Mouse (Mus musculus) megakaryocyte progenitor cell, adult 5-6 weeks (primary cell): ENCODE data around the gene 4930519P11Rik. TPM values are rescaled to one million over a fixed set of nuclear protein-coding genes. Genes with fewer than 3 reads are reported as not detected.
A peak's percentile ranks its signal among the peaks of the same experiment; 100 is the strongest.

Source experiments
- ATAC-seq: replicated peaks from 2 replicates; pipeline ENCODE4 v1.8.0; 2016; ENCODE audit warnings: mild to moderate bottlenecking, moderate TSS enrichment, inconsistent platforms; ENCODE audit not compliant: poor library complexity
- total RNA-seq, 2 experiments: library from RNA; stranded (forward) in 1 of 2; stranded (reverse) in 1 of 2; fragments of 157-497, 149-512 nt in 1 of 2; fragments of 200-1000 nt in 1 of 2; gene quantifications; 2 replicates each; pipeline versions ENCODE4 v1.2.3 to v1.2.4; 2015 to 2017

Gene 4930519P11Rik
- total RNA-seq, 2 experiments from 2014 or later: 0.54 TPM; not detected in 1

- ATAC-seq: no peak
Observed at GRCm38 (mm10) chr2:154584931-154585601, 28.2 kb downstream of the 4930519P11Rik start.

- ATAC-seq: peak; percentile 73
Observed at GRCm38 (mm10) chr2:154583906-154584872, 29.0 kb downstream of the 4930519P11Rik start.

- no peak for ATAC-seq
Observed at GRCm38 (mm10) chr2:154581421-154581820, 31.8 kb downstream of the 4930519P11Rik start.

GRCm38 (mm10) chr2:154580586-154580985 is 32.7 kb downstream of the 4930519P11Rik start:
- ATAC-seq: no peak

GRCm38 (mm10) chr2:154577744-154578067 is 35.5 kb downstream of the 4930519P11Rik start:
- ATAC-seq: no peak

GRCm38 (mm10) chr2:154576876-154577743 is 36.1 kb downstream of the 4930519P11Rik start:
- ATAC-seq: no peak

- ATAC-seq: peak; percentile 26
Observed at GRCm38 (mm10) chr2:154574271-154574670, 39.0 kb downstream of the 4930519P11Rik start.

- no peak for ATAC-seq
Observed at GRCm38 (mm10) chr2:154572996-154573395, 40.2 kb downstream of the 4930519P11Rik start.

- no peak for ATAC-seq
Observed at GRCm38 (mm10) chr2:154571976-154572375, 41.3 kb downstream of the 4930519P11Rik start.

- no peak for ATAC-seq
Observed at GRCm38 (mm10) chr2:154571266-154571665, 42.0 kb downstream of the 4930519P11Rik start.

- no peak for ATAC-seq
Observed at GRCm38 (mm10) chr2:154570666-154571065, 42.6 kb downstream of the 4930519P11Rik start.

- ATAC-seq: peak; percentile 80
Observed at GRCm38 (mm10) chr2:154569836-154570286, 43.4 kb downstream of the 4930519P11Rik start, which contains the start of gene E2f1. Gene E2f1, minus strand, starts transcription at chr2:154569892.

GRCm38 (mm10) chr2:154569071-154569748 is 44.0 kb downstream of the 4930519P11Rik start:
- peak; percentile 47 for ATAC-seq

- no peak; the same call in 1 of the 2 replicates for ATAC-seq
Observed at GRCm38 (mm10) chr2:154568329-154569070, 44.7 kb downstream of the 4930519P11Rik start.

- ATAC-seq: no peak
Observed at GRCm38 (mm10) chr2:154567766-154568165, 45.5 kb downstream of the 4930519P11Rik start.

GRCm38 (mm10) chr2:154566641-154567040 is 46.6 kb downstream of the 4930519P11Rik start:
- ATAC-seq: no peak

GRCm38 (mm10) chr2:154565562-154565961 is 47.7 kb downstream of the 4930519P11Rik start:
- ATAC-seq: no peak

- ATAC-seq: no peak
Observed at GRCm38 (mm10) chr2:154563612-154564170, 49.5 kb downstream of the 4930519P11Rik start.
